Mouse (Mus musculus): ENCODE results near the gene Ncmap.

DNA sequence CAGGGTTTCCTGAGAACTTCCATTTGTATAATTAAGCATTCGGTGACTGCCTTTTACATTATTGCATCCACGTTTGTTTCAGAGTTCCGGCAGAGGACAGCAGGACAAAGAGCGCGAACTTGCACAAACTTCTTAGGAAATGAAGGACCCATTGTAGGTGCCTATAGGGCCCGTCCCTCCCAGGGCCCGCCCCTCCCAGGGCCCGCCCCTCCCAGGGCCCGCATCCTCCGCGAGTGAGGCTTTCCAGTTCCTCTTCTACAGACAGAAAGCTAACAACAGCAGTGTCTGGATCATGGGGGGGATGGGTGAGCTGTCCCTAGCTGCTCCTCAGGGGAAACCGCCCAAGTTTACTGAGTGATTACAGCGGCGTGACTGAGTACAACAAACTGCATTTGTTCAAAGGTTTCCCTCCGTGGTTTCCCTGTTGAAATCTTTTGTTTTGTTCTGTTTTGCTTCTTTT lies 41.2 kb upstream of the Ncmap start:
- TF ChIP-seq EP300 (IDR thresholded peaks at IDR 0.05; ENCODE audit: insufficient read depth, low read depth, low read length), result 0 out of 2 replicates have a peak, but pooled peaks have one; percentile 53
- TF ChIP-seq CTCF (IDR thresholded peaks at IDR 0.05; ENCODE audit: low read depth, low read length), result no peak
- TF ChIP-seq POLR2A (IDR thresholded peaks at IDR 0.05; ENCODE audit: insufficient read depth, low read length), result no peak
